Comparison of ENCODE assay signal across 8 mouse cellular contexts in the genomic region with DNA sequence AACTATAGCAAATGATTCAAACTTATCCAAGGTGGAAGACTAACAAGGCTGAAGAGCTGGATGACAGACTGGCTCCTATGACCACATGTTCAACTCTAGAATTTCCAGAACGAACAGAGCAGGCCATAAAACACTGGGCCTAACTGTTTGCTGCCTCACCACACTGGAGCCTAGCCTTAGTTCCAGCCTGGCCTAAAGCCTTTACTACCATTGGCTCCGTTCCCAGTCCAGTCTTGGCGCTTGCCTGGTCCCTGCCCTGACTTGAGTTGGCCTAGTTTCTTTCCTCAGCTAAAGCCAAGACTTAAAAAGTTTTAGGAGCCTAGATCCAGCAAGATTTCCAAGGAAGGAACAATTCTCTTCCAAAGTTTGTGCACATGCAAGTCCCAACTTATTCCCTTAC. TPM values are rescaled to one million over a fixed set of nuclear protein-coding genes. Genes with fewer than 3 reads are reported as not detected.
DNase-seq lines count a peak whose midpoint lies in the region; ATAC-seq and TF ChIP-seq lines count a peak whose summit lies in the region.

No protein-coding gene starts in this region.

- H3K36me3 ChIP-seq in kidney, embryonic 14.5 days (ENCODE audit: control insufficient read depth, insufficient read depth, low read length) = no peaks in the 10 kb centered on the region
- H3K36me3 ChIP-seq in neural tube, embryonic 15.5 days = no peaks in the 10 kb centered on the region
- no peaks in the 10 kb centered on the region for H3K36me3 ChIP-seq in intestine, embryonic 15.5 days

- WGBS in kidney, embryonic 14.5 days = 57% methylated on average over 3 of the region's 3 CpGs
- WGBS in neural tube, embryonic 15.5 days = 75% methylated on average over 3 of the region's 3 CpGs
- 58% methylated on average over 3 of the region's 3 CpGs for WGBS in intestine, embryonic 15.5 days

- no peak overlapping the region for H3K4me2 ChIP-seq in kidney, embryonic 14.5 days (replicated peaks; ENCODE audit: low read depth, low read length)
- H3K4me2 ChIP-seq in neural tube, embryonic 15.5 days = no peak overlapping the region
- H3K4me2 ChIP-seq in intestine, embryonic 15.5 days (replicated peaks) = no peak overlapping the region

- DNase-seq in kidney, adult 11 months = peak; percentile 46
- DNase-seq in adrenal gland, adult 2 months = peak; percentile 70
- peak; percentile 88 for DNase-seq in gastrocnemius, adult 2 months
- peak; percentile 14 to 43 for DNase-seq in kidney, postnatal 4 days
- DNase-seq in left cerebral cortex, adult 18-20 months (ENCODE audit: low spot score in 2 of 2) = no peak

- no peaks in the 10 kb centered on the region for H3K27me3 ChIP-seq in kidney, embryonic 14.5 days (ENCODE audit: control insufficient read depth, insufficient read depth, low read length)
- no peaks in the 10 kb centered on the region for H3K27me3 ChIP-seq in neural tube, embryonic 15.5 days (replicated peaks)
- H3K27me3 ChIP-seq in intestine, embryonic 15.5 days (replicated peaks) = no peaks in the 10 kb centered on the region

- H3K4me1 ChIP-seq in kidney, embryonic 14.5 days (ENCODE audit: control insufficient read depth, insufficient read depth, low read length) = no peaks in the 10 kb centered on the region
- H3K4me1 ChIP-seq in neural tube, embryonic 15.5 days = no peaks in the 10 kb centered on the region
- H3K4me1 ChIP-seq in intestine, embryonic 15.5 days (replicated peaks) = no peaks in the 10 kb centered on the region

- no peaks in the 10 kb centered on the region for H3K9me3 ChIP-seq in kidney, embryonic 14.5 days (ENCODE audit: control insufficient read depth, low read length)
- H3K9me3 ChIP-seq in neural tube, embryonic 15.5 days (replicated peaks) = no peaks in the 10 kb centered on the region
- no peaks in the 10 kb centered on the region for H3K9me3 ChIP-seq in intestine, embryonic 15.5 days

- intact Hi-C loops in gastrocnemius, adult 2 months (cut with DNase I) = no loop called here

- no peak for ATAC-seq in kidney, embryonic 14.5 days (ENCODE audit: low FRiP score, low TSS enrichment)
- no peak for ATAC-seq in neural tube, embryonic 15.5 days (ENCODE audit: low FRiP score)
- no peak for ATAC-seq in intestine, embryonic 15.5 days

- H3K27ac ChIP-seq in kidney, embryonic 14.5 days (ENCODE audit: low read depth, low read length) = no peak overlapping the region
- H3K27ac ChIP-seq in gastrocnemius, adult 2 months = no peak overlapping the region
- no peak overlapping the region for H3K27ac ChIP-seq in neural tube, embryonic 15.5 days (replicated peaks)
- no peak overlapping the region for H3K27ac ChIP-seq in intestine, embryonic 15.5 days

- no peak overlapping the region for H3K9ac ChIP-seq in kidney, embryonic 14.5 days (ENCODE audit: low read depth, low read length)
- no peak overlapping the region for H3K9ac ChIP-seq in neural tube, embryonic 15.5 days (replicated peaks)
- no peak overlapping the region for H3K9ac ChIP-seq in intestine, embryonic 15.5 days

- no peak overlapping the region for H3K4me3 ChIP-seq in kidney, embryonic 14.5 days (ENCODE audit: low read length)
- H3K4me3 ChIP-seq in gastrocnemius, adult 2 months = no peak overlapping the region
- H3K4me3 ChIP-seq in neural tube, embryonic 15.5 days (replicated peaks) = no peak overlapping the region
- no peak overlapping the region for H3K4me3 ChIP-seq in intestine, embryonic 15.5 days (replicated peaks)

- TF ChIP-seq CTCF in gastrocnemius, adult 2 months (IDR thresholded peaks at IDR 0.05) = no peak

RNA-seq across cellular contexts. Expression of gene Ophn1, which starts 7.5 kb away (rescaled TPM):
- 13.5 and 14.2 TPM in 2 replicates for polyA plus RNA-seq in kidney, embryonic 14.5 days (2014; fragmentation: Nextera tagmentation; extraction: Ambion mirVana)
- total RNA-seq in adrenal gland, adult 2 months (2021) = 10 to 100 TPM; 17.2 to 18.8 TPM
- 6.2 and 6.4 TPM in 2 replicates for polyA plus RNA-seq in adrenal gland, adult 2 months (2012; rRNA removed)
- total RNA-seq in gastrocnemius, adult 2 months (2021) = 1 to 10 TPM; 3.5 to 3.9 TPM
- polyA plus RNA-seq in neural tube, embryonic 15.5 days (2015; fragmentation: Nextera tagmentation; extraction: Ambion mirVana) = 40.3 and 45.0 TPM in 2 replicates
- polyA plus RNA-seq in intestine, embryonic 15.5 days (2015; fragmentation: Nextera tagmentation; extraction: Ambion mirVana) = 8.4 and 10.2 TPM in 2 replicates
- 10 to 100 TPM; 41.0 to 42.4 TPM for total RNA-seq in left cerebral cortex, adult 18-20 months (2021)

RNA-seq across cellular contexts. Expression of gene Yipf6, which starts 37.8 kb away (rescaled TPM):
- polyA plus RNA-seq in kidney, embryonic 14.5 days (2014; fragmentation: Nextera tagmentation; extraction: Ambion mirVana) = 14.4 and 24.2 TPM in 2 replicates
- 10 to 100 TPM; 50.7 to 53.2 TPM for total RNA-seq in adrenal gland, adult 2 months (2021)
- 5.9 and 10.4 TPM in 2 replicates for polyA plus RNA-seq in adrenal gland, adult 2 months (2012; rRNA removed)
- 10 to 100 TPM; 11.0 to 11.9 TPM for total RNA-seq in gastrocnemius, adult 2 months (2021)
- 15.9 and 18.4 TPM in 2 replicates for polyA plus RNA-seq in neural tube, embryonic 15.5 days (2015; fragmentation: Nextera tagmentation; extraction: Ambion mirVana)
- polyA plus RNA-seq in intestine, embryonic 15.5 days (2015; fragmentation: Nextera tagmentation; extraction: Ambion mirVana) = 25.4 and 25.8 TPM in 2 replicates
- 10 to 100 TPM; 33.0 to 35.1 TPM for total RNA-seq in left cerebral cortex, adult 18-20 months (2021)

Comparison
In these comparisons a context has a peak if more than half of its experiments do, and no peak if none do; other contexts are left out.
1. DNase-seq: peak in kidney, adult 11 months (single experiment), adrenal gland, adult 2 months (single experiment), gastrocnemius, adult 2 months (single experiment) and kidney, postnatal 4 days (2 of 2); none in left cerebral cortex, adult 18-20 months (0 of 2).